Mouse (Mus musculus): ENCODE measurements around the gene Sult5a1.
A peak's percentile ranks its signal among the peaks of the same experiment; 100 is the strongest.
"Not testable (repeated sequence)": the region's sequence is repeated elsewhere in the genome, so short reads cannot be mapped to it uniquely, and the experiment has no call there.

Sult5a1 gene

DNA sequence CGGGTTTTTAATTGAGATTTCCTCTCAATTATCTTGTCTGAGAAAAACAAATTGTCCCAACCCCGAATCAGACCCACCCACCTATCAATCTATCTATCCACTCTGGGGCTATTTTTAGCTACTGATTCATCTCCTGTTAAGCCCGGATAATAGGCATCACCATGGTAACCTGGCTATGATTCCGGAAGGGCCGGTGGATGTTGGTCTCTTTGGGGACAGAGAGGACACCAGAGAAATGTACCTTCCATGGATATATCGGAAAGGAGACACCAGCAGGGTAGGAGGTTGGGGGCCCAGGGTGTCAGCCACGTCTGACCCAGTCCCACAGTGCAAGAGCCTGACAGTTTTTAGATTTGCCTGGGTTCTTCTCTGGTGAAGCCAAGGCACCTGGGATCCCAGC lies 22.7 kb downstream of the Sult5a1 start:
- DNase-seq (ENCODE audit: low spot score) = no peak

DNA sequence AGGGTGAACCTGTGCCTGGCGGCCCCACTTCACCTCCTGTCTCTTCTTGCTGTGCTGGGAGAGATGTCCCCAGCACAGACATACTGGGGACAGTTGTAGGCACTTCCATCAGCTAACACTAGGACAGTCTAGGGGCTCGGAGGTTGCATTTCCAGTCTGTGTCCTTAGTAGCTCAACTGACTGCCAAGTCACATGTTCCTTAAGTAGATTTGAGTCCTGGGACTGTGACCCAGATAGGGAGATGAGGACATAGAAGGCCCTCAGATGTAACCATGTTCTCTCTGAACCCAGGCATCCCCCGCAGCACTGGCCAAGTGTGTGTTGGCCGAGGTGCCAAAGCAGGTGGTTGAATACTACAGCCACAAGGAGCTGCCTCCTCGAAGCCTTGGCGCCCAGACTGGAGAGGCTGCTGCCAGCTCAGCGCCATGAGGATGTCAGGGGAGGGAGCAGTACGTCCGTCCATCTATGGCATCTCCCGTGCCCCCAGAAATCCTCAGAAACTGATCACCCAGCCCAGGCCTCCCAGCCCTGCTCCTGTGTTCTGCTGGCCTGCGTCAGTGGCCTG lies 23.9 kb downstream of the Sult5a1 start:
- DNase-seq (ENCODE audit: low spot score) = no peak

DNA sequence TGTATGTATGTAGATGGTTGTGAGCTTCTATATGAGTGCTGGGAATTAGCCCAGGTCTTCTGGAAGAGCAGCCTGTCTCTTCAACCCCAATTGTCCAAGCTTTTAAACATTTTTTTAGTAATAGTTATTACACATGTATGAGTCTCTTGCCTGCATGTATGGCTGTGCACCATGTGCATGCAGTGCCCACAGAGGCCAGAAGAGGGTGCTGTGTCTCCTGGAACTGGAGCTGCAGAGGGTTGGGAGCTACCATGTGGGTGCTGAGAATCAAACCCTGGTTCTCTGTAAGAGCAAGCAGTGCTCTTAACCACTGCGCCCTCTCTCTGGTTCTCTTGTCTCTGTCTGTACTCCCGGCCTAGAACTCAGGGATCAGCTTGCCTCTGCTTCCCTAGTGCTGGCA lies 25.2 kb downstream of the Sult5a1 start:
- no peak for DNase-seq (ENCODE audit: low spot score)

DNA sequence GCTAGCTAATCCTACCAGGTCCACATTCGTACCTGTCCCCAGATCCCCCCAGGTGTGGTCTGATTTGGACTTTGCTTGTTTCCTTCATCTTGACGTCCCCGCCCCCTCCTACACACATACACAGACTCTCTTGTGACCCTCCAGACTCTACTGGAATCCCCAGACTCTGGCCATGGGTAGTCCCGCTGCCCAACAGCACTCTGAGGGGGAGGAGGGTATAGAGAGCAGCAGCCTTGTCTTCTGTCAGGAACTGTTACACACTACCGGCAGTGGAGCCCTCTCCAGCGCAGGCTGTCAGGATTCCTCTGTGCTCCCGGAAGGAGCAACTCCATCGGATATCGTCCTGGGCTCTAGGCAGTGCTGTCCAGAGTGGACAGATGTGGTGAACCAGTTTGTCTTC lies 27.1 kb downstream of the Sult5a1 start:
- DNase-seq (ENCODE audit: low spot score) = no peak

DNA sequence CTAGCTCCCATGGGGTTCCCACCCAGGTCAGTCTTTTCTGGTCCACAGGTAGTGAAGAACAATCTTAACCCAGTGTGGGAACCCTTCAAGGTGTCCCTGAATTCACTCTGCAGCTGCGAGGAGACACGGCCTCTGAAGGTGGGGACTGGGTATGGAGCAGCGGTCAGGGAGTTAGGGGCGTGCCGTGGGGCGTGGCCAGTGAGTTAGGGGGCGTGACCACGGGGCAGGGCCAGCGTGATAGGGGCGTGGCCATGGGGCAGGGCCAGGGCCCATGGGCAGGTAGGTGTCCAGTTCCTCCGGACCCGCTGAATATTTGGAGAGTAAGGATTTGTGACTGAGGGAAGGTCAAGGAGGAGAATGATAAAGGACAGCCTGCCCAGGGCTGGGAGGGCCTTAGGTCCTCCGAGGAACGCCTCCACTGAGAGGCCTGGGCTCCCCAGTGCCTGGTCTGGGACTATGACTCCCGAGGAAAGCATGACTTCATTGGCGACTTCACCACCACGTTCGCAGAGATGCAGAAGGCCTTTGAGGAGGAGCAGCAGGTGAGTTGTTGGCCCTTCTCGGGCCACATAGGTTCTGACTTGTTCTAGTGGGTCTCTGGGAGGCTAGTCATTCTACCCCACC lies 31.8 kb downstream of the Sult5a1 start:
- DNase-seq (ENCODE audit: low spot score) = peak; percentile 58

DNA sequence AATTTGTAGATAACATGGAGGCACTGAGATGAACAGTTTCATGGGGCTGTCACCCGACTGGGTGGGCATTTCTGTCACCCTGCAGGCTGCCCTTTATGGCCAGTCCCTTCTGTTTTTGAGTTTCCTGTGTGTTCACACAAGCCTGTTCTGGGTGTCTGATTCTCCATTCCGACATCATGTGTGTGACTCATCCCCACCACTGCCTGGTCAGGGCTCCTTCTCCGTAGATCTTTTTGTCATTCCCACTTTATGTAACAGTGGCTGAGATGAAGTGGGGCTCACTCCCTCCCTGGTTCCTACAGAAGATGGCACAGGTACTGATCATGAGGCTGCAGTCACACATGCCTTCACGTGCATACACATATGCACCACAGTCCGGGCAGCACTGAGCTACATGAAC lies 35.4 kb downstream of the Sult5a1 start:
- no peak for DNase-seq (ENCODE audit: low spot score)

DNA sequence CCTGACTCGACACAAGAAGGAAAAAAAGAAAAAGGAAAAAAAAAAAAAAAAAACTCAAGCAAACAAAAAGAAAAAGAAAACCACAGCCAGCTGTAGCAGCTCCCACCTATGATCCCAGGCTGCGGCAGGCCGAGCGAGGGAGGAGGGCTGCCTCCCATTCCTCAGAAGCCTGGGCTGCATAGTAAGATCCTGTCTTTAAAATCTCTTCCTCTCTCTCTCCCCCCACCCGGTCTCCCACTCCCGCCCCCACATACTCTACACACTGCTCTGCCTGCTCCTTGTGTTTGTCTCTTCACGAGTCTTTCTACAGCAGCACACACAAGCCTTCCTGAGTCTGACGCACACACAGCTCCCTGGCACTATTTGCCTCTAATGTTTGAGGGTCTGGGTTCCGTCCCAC lies 36.1 kb downstream of the Sult5a1 start:
- no peak for DNase-seq (ENCODE audit: low spot score)

DNA sequence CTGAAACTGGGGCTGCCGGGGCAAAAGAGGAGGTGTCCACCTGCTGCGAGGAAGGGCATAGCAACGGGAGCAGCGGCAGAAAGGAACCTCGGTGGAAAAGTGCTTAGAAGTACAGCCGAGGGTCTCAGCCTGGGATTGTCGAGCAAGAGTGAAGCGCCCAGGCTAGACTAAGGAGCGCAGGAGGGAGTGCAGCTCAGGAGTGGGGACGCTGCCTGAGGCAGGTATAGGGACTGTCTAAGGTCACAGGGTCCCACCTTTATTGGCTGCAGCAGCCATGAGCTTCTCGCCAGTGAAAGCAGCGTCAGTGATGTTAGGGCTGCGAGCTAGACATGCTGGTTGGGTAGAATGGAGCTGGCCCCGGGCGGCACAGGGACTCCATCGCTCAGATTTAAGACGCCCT lies 40.4 kb downstream of the Sult5a1 start:
- no peak for DNase-seq (ENCODE audit: low spot score)

DNA sequence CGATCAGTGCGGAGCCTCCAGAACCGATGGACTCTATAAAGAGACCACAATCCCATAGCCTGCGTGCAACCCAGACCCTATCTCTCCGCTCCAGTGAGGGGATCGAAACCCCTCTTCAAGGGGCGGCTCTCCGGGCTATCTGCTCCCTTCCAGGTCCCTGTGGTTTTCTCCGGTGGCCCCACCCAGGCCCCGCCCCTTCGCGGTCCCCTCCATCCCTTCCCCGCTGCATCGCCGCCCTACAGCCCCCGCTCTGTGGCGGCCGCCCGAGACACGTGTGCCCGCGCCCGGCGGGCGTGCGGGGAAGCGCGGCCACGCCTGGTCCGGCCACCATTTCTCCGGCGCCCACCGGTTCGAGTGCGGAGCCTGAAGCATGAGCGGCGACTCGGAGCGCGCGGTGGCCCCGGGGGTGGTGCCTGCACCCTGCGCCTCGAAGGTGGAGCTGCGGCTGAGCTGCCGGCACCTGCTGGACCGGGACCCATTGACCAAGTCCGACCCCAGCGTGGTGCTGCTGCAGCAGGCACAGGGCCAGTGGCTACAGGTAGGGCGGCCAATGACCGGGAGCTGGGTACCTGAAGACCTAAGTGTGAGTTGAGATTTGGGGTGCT lies 40.9 kb downstream of the Sult5a1 start, which contains the start of gene Cpne7:
Gene Cpne7, plus strand, starts transcription at position 248 of the 605 bp plus-strand sequence.
- DNase-seq (ENCODE audit: low spot score) = no peak

DNA sequence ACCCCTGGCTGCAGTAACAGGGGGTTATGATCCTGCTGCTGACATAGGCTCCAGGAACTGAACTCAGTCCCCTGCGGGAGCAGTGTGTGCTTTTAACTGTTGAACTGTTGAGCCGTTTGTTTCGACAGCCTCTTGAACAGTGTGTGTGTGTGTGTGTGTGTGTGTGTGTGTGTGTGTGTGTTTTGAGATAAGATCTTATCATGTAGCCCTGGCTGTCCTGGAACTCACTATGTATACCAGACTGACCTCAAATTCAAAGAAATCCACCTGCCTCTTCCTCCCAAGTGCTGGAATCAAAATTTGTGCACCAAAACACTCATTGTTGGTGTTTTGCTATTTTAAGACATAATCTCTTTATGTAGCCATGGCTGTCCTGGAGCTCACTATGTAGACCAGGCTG lies 43.5 kb downstream of the Sult5a1 start:
- no peak for DNase-seq (ENCODE audit: low spot score)

DNA sequence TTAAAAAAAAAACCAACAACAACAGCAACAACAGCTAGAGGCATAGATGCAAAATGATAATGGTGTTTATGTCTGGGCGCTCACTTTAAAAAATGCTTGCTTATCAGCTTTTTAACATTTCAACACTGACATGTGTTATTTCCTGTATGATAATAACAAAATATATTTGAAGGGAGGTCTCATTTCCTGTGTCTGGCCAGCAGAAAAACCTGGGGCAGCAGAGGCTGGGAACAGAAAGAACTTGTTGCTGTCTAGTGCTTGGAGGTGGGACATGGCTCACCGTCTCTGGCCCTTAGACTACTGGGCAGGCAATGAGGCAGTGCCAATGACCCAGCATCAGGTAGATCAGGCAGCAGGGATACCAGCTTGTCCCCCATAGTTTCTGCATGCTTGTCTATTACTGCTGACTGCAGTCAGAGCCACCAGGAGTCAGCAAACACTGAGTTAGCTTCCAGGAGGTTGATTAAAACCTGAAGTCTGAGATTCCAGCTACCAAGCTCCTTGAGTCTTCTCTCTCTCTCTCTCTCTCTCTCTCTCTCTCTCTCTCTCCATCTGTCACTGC lies 44.1 kb downstream of the Sult5a1 start:
- DNase-seq (ENCODE audit: low spot score) = no peak

DNA sequence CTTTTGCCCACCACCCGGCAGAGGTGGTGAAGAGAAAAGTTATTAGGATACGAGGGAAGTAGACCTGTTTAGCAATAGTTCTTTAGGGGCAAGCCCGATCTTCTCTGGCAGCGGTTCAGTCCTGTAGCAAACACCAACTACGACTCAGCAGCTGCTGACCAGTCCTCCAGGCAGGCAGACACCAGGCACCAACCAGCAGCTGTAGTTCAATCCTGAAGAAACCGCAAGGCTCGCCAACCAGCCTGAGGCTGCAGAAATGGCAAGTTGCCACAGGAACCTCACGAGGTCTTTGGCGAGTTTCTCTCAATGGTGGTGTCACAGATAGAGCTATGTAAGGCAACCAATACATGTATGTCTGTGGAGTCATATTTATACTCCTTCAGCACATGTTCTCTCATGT lies 45.2 kb downstream of the Sult5a1 start:
- no peak for DNase-seq (ENCODE audit: low spot score)

DNA sequence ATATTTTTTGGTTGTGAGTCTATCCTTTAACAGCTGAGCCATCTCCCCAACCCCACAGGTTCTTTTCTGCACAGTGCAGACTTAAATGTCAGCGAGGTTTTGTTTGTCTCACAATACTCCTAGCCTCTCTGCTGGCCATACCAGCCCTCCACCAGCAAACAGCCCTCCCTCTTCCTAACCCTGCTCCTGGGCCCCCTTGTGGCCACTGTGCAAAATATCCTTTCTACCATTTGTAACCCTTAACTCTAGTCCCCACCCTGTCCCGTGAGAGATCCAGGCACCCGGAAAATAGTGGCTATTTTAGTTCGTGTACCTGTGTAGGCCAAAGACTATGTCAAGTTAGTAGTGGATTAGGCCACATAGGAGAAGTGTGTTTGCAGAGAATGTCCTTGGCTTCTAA lies 47.5 kb downstream of the Sult5a1 start:
- peak; percentile 45 for DNase-seq (ENCODE audit: low spot score)

DNA sequence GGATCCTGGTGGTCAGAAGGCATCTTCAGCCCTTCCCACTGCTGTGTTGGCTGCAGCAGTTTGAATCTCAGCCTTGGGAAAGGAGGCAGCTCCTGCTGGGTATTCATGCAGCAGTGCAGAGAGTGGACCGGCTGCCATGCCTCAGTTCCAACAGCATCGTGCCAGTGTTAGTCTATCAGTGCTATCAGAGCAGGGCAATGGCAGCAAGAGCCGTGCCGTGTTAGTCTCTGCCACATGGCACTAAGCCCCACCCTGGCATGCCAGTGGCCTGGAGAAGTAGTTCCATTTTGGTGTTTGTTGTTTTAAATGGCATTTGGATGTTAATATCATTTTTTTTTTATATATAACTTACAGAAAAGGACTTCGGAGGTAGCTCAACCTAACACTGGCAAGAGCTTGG lies 49.2 kb downstream of the Sult5a1 start:
- DNase-seq (ENCODE audit: low spot score) = no peak

DNA sequence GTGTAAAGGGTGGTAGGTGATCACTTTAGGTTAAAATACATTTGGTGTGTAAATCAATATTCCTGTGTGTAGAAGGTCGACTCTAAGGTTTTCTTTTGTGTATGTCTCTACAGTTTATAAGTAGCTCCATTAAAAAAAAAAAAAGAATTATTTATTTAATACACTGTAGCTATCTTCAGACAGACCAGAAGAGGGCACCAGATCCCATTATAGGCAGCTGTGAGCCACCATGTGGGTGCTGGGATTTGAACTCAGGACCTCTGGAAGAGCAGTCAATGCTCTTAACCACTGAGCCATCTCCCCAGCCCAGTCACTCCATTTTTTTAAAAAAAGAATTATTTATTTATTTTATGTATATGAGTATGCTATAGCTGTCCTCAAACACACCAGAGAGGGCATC lies 50.1 kb downstream of the Sult5a1 start:
- no peak for DNase-seq (ENCODE audit: low spot score)

DNA sequence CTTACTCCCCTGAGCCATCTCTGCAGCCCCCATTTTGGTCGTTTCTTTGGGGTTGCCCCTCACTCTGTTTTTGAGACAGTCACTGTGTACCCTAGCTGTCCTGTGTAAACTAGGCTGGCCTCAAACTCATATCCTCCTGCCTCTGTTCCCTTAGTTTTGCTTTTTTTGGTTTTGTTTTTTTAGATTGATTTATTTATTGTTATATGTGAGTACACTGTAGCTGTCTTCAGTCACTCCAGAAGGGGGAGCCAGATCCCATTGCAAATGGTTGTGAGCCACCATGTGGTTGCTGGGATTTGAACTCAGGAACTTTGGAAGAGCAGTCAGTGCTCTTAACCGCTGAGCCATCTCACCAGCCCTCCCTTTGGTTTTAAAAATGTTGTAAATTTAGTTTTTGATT lies 51.6 kb downstream of the Sult5a1 start:
- no peak for DNase-seq (ENCODE audit: low spot score)

DNA sequence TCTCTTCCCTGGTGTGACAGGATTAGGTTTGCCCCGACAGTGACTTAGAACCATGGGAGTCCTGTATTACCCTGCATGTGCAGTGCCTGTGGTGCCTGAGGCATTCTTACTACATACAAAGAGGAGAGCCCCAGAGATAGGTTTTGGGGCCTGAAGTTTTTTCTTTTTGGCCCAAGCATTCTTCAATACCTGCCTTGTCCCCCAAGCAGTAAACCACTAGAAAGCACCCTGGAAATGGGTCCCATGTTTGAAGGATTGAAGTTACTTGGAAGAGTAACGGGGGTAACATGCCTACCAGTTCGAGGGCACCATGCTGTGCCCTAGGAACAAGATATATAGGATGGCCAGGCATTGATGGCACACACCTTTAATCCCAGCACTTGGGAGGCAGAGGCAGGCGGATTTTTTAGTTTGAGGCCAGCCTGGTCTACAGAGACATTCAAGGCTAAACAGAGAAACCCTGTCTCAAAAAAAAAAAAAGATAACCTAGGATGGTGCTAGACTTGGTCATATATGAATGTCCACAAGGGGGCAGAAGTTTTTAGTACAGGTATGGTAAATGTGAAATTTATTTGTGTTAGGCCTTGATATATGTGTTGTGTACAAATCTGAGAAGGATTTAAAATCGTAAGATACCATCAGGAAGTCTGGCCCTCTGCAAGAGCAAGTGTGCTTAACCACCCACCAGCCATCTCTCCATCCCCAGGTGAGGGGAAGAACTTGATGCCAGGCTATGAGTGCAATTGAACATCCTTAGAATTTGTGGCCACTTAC lies 52.4 kb downstream of the Sult5a1 start:
- DNase-seq (ENCODE audit: low spot score) = no peak

DNA sequence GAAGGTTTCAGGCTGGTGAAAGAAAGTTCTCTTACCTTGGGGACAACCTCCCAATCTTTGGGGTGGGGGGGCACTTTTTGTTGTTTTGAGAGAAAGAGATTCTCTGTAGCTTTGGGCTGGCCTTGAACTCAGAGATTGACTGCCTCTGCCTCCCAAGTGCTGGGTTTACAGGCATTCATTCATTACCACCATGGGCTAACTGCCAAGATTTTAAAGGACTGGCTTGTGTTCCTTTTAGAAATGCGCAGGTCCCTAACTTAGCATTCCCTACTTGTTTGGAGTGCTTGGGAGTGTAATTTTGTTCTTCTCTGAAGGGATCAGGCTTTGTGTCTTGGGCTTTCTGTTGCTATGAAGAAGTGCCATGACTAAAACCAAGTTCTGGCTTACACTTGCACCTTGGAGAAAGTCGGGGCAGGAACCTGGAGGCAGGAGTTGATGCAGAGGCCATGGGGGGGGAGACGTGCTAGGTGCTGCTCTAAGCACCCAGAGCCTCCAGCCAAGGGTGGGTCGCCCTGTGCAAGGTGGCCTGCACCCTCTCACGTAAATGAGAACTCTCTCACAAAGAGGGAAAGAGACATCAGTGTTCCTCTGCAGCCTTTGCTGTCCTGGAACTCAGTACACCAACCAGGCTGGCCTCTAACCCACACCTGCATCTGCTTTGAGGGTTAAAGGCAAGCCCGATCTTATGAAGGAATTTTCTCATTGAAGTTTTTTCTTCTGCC lies 53.9 kb downstream of the Sult5a1 start:
- no peak for DNase-seq (ENCODE audit: low spot score)

DNA sequence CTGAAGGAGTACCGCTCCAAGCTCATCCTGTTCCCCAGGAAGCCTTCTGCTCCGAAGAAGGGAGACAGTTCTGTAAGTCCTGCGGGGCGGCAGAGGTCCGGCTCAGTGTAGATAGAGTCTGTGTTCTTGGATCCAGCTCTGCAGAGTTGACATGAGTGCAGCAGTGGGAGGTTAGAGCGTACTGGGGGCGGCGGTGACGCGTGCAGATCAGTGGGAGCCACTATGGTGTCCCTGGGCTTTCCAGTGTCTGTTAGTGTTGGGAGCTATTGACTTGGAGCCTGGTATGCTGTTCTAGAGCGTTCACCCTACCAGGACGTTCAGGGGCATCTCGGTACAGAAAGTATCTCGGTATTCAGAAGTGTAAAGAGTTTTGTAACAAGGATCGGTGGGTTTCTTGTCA lies 54.8 kb downstream of the Sult5a1 start:
- no peak for DNase-seq (ENCODE audit: low spot score)

DNA sequence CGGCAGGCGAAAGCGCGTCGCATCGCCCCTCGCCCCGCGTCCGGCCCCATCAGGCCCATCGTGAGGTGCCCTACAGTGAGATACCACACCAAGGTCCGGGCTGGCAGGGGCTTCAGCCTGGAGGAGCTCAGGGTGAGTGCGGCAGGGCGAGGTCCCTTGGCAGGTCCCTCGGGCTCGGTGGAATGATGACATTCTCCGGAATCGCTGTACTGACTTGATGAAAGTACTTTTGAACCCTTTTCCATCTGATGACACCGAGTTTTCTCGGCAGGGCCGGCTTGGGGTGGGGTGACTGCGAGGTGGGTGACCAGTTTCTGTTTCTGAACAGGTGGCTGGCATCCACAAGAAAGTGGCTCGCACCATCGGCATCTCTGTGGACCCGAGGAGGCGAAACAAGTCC lies 55.3 kb downstream of the Sult5a1 start:
- not testable (repeated sequence) for DNase-seq (ENCODE audit: low spot score)

DNA sequence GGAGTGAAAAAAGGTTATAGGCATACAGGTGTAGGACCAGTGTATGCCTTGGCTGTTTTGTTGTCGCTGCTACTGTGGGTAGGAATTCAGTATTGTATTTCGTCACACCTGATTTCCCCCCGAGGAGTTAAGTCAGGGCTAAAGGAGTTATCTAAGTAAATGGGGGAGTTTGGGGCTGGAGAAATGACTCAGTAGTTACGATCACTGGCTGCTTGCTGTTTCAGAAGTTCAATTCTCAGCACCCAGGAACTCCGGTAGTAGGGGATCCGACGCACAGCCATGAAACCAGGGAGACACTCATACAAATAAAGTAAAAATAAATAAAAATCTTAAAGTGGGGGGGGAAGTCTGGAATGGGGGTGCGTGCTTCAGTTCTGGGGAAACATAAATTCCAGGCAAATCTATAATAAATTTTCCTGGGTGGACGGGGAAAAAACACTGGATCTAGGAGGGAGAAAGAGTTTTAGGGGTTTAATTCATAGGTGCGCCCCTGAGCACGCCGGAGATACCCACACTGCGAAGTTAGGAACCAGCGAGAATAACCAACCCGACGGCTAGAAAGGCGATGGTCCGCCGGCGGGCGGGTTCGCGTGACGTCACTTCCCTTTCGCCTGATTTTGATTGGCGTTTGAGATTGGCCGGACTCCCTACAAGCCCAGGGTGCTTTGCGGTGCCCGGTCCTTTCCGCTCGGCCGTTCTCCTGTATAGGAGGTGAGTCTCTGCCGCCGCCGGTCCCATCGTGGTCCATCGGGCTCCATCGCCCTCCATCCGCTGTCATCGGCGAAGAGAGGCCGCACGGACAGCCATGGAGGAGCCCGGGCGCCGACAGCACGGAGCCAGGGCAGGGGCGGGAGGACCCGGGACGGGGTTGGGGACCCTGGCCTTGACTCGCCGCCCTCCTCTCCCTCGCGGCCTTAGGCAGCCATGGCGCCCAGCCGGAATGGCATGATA lies 56.1 kb downstream of the Sult5a1 start, which contains the start of gene Rpl13:
Gene Rpl13, plus strand, starts transcription at position 616 of the 951 bp plus-strand sequence.
- DNase-seq (ENCODE audit: low spot score) = peak; percentile 98
